Mouse (Mus musculus): Measurements from ENCODE around the gene Akt2. TPM values are rescaled to one million over a fixed set of nuclear protein-coding genes. Genes with fewer than 3 reads are reported as not detected.

Gene Akt2
- polyA plus RNA-seq, 1 experiment from 2014 or later = 73.3 TPM

- Histone ChIP-seq H3K36me3 (replicated peaks) (peaks cover 89% of the 10 kb centered on the region), H3K27ac (no peak overlapping the region), H3K4me1 (no peaks in the 10 kb centered on the region), H3K4me3 (no peak overlapping the region), H3K27me3 (ENCODE audit: poor library complexity, severe bottlenecking) (no peaks in the 10 kb centered on the region), H3K9me3 (no peaks in the 10 kb centered on the region)
- 85% methylated on average over 5 of the region's 5 CpGs for WGBS
- no peak for DNase-seq (ENCODE audit: extremely low spot score, low spot score)
Measured at GRCm38 (mm10) chr7:27569580-27570224, 21.6 kb upstream of the Akt2 start.

- peaks cover 90% of the 10 kb centered on the region for H3K36me3 ChIP-seq (replicated peaks)
- 93% methylated on average over 4 of the region's 4 CpGs for WGBS
- H3K4me3 ChIP-seq = no peak overlapping the region
Measured at GRCm38 (mm10) chr7:27572133-27572532, 19.2 kb upstream of the Akt2 start.

GRCm38 (mm10) chr7:27574124-27574880, 17.1 kb upstream of the Akt2 start:
- no peak overlapping the region for H3K27ac ChIP-seq
- H3K4me1 ChIP-seq = no peaks in the 10 kb centered on the region
- peaks cover 91% of the 10 kb centered on the region for H3K36me3 ChIP-seq (replicated peaks)
- DNase-seq (ENCODE audit: extremely low spot score, low spot score) = no peak
- no peaks in the 10 kb centered on the region for H3K9me3 ChIP-seq
- no peaks in the 10 kb centered on the region for H3K27me3 ChIP-seq (ENCODE audit: poor library complexity, severe bottlenecking)
- H3K4me3 ChIP-seq = no peak overlapping the region
- WGBS = 92% methylated on average over 14 of the region's 14 CpGs

More at GRCm38 (mm10) chr7:27572133-27572532, 19.2 kb upstream of the Akt2 start:
- no peak overlapping the region for H3K27ac ChIP-seq
- no peaks in the 10 kb centered on the region for H3K4me1 ChIP-seq
- no peaks in the 10 kb centered on the region for H3K9me3 ChIP-seq
- no peaks in the 10 kb centered on the region for H3K27me3 ChIP-seq (ENCODE audit: poor library complexity, severe bottlenecking)
- DNase-seq (ENCODE audit: extremely low spot score, low spot score) = no peak

- Histone ChIP-seq H3K4me1 (no peaks in the 10 kb centered on the region), H3K36me3 (replicated peaks) (peaks cover 93% of the 10 kb centered on the region), H3K4me3 (no peak overlapping the region), H3K9me3 (no peaks in the 10 kb centered on the region), H3K27ac (no peak overlapping the region), H3K27me3 (ENCODE audit: poor library complexity, severe bottlenecking) (no peaks in the 10 kb centered on the region)
- WGBS = 73% methylated on average over 6 of the region's 6 CpGs
- DNase-seq (ENCODE audit: extremely low spot score, low spot score) = no peak
Measured at GRCm38 (mm10) chr7:27576914-27577313, 14.4 kb upstream of the Akt2 start.

- 95% methylated on average over 6 of the region's 6 CpGs for WGBS
- Histone ChIP-seq H3K27ac (no peak overlapping the region), H3K4me1 (no peaks in the 10 kb centered on the region), H3K27me3 (ENCODE audit: poor library complexity, severe bottlenecking) (no peaks in the 10 kb centered on the region), H3K36me3 (replicated peaks) (peaks cover 93% of the 10 kb centered on the region), H3K4me3 (no peak overlapping the region), H3K9me3 (no peaks in the 10 kb centered on the region)
- no peak for DNase-seq (ENCODE audit: extremely low spot score, low spot score)
Measured at GRCm38 (mm10) chr7:27577589-27577988, 13.8 kb upstream of the Akt2 start.

GRCm38 (mm10) chr7:27578465-27578864, 12.9 kb upstream of the Akt2 start:
- no peak overlapping the region for H3K27ac ChIP-seq
- no peaks in the 10 kb centered on the region for H3K27me3 ChIP-seq (ENCODE audit: poor library complexity, severe bottlenecking)
- H3K9me3 ChIP-seq = no peaks in the 10 kb centered on the region
- H3K36me3 ChIP-seq (replicated peaks) = peaks cover 98% of the 10 kb centered on the region
- no peak overlapping the region for H3K4me3 ChIP-seq
- 84% methylated on average over 7 of the region's 7 CpGs for WGBS
- DNase-seq (ENCODE audit: extremely low spot score, low spot score) = no peak
- no peaks in the 10 kb centered on the region for H3K4me1 ChIP-seq

- Histone ChIP-seq H3K36me3 (replicated peaks) (peaks cover 98% of the 10 kb centered on the region), H3K4me1 (no peaks in the 10 kb centered on the region), H3K27ac (no peak overlapping the region), H3K4me3 (no peak overlapping the region), H3K27me3 (ENCODE audit: poor library complexity, severe bottlenecking) (no peaks in the 10 kb centered on the region), H3K9me3 (no peaks in the 10 kb centered on the region)
- DNase-seq (ENCODE audit: extremely low spot score, low spot score) = no peak
- WGBS = 89% methylated on average over 14 of the region's 14 CpGs
Measured at GRCm38 (mm10) chr7:27580380-27581174, 10.8 kb upstream of the Akt2 start.

GRCm38 (mm10) chr7:27586861-27587260, 4.5 kb upstream of the Akt2 start:
- H3K27me3 ChIP-seq (ENCODE audit: poor library complexity, severe bottlenecking) = no peaks in the 10 kb centered on the region
- WGBS = 89% methylated on average over 2 of the region's 2 CpGs
- DNase-seq (ENCODE audit: extremely low spot score, low spot score) = no peak

GRCm38 (mm10) chr7:27587741-27588140, 3.6 kb upstream of the Akt2 start:
- Histone ChIP-seq H3K9me3 (no peaks in the 10 kb centered on the region), H3K36me3 (replicated peaks) (peaks cover 28% of the 10 kb centered on the region), H3K27ac (no peak overlapping the region), H3K4me1 (peaks cover 4% of the 10 kb centered on the region), H3K4me3 (no peak overlapping the region), H3K27me3 (ENCODE audit: poor library complexity, severe bottlenecking) (no peaks in the 10 kb centered on the region)
- no peak for DNase-seq (ENCODE audit: extremely low spot score, low spot score)
- 83% methylated on average over 2 of the region's 2 CpGs for WGBS

More at GRCm38 (mm10) chr7:27586861-27587260, 4.5 kb upstream of the Akt2 start:
- Histone ChIP-seq H3K9me3 (no peaks in the 10 kb centered on the region), H3K4me3 (no peak overlapping the region), H3K27ac (no peak overlapping the region), H3K36me3 (replicated peaks) (peaks cover 37% of the 10 kb centered on the region), H3K4me1 (no peaks in the 10 kb centered on the region)

GRCm38 (mm10) chr7:27590088-27590487, 1.3 kb upstream of the Akt2 start:
- peaks cover 14% of the 10 kb centered on the region for H3K4me1 ChIP-seq
- H3K27ac ChIP-seq = no peak overlapping the region
- 96% methylated on average over 4 of the region's 4 CpGs for WGBS
- H3K27me3 ChIP-seq (ENCODE audit: poor library complexity, severe bottlenecking) = no peaks in the 10 kb centered on the region
- no peaks in the 10 kb centered on the region for H3K9me3 ChIP-seq
- peaks cover 14% of the 10 kb centered on the region for H3K36me3 ChIP-seq (replicated peaks)
- no peak for DNase-seq (ENCODE audit: extremely low spot score, low spot score)
- H3K4me3 ChIP-seq = no peak overlapping the region

- Histone ChIP-seq H3K27ac (peak overlapping the region; percentile 97), H3K4me1 (peaks cover 19% of the 10 kb centered on the region), H3K27me3 (ENCODE audit: poor library complexity, severe bottlenecking) (no peaks in the 10 kb centered on the region), H3K9me3 (no peaks in the 10 kb centered on the region), H3K36me3 (replicated peaks) (peaks cover 14% of the 10 kb centered on the region), H3K4me3 (peak overlapping the region; percentile 80)
- 67% methylated on average over 4 of the region's 4 CpGs for WGBS
- DNase-seq (ENCODE audit: extremely low spot score, low spot score) = no peak
Measured at GRCm38 (mm10) chr7:27590566-27591213, 662 bp upstream of the Akt2 start.

- DNase-seq (ENCODE audit: extremely low spot score, low spot score) = no peak
- H3K27me3 ChIP-seq (ENCODE audit: poor library complexity, severe bottlenecking) = no peaks in the 10 kb centered on the region
- no peaks in the 10 kb centered on the region for H3K9me3 ChIP-seq
- peaks cover 34% of the 10 kb centered on the region for H3K4me1 ChIP-seq
- H3K4me3 ChIP-seq = peak overlapping the region; percentile 80
- peaks cover 17% of the 10 kb centered on the region for H3K36me3 ChIP-seq (replicated peaks)
- 3% methylated on average over 17 of the region's 17 CpGs for WGBS
- H3K27ac ChIP-seq = peak overlapping the region; percentile 97
Measured at GRCm38 (mm10) chr7:27592217-27592929, 1.0 kb downstream of the Akt2 start.
